Mouse (Mus musculus) thymus, postnatal 4 days (tissue): ENCODE measurements around the gene Anapc16.
"Not testable (repeated sequence)": the region's sequence is repeated elsewhere in the genome, so short reads cannot be mapped to it uniquely, and the experiment has no call there.

ENCODE experiments used
- DNase-seq: peaks from one replicate; pipeline ENCODE4 v3.0.0; 2021

Anapc16 gene

DNA sequence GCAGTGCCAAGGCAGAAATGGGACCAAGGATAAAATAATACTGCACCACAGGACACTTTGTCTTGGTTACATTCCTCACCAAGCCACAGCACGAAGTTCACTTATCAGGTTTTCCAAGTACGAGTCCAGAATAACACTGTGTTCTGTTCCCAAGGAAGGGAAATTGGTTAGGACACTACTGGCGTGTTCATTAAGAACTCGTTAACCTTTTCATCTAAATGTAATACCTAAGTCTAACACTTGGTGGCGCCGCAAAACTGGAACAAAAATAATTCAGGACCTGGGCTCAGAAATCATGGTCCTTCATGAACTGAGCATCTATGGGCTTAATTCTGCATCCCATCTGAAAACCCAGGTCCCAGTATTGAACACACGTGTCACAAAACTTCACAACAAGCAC, 5.3 kb downstream of the Anapc16 start:
- peak; percentile 56 for DNase-seq

DNA sequence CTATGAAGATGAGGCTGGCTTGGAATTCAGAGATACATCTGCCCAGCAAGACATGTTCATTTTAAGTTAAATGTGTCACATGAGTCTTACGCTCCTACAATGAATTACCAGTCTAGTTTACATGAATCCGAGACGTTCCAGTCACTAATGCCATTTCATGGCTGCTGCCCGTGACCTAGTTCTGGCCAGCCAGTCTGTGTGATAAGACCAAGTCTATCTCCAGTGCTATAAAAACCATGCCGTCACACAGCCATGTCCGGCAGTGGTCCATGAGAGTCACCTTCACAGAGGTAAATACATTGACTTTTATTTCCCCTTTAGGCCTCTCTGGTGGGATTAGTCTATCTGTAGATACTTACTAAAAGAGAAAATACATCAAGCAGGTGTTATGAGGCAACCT, 7.0 kb downstream of the Anapc16 start:
- no peak for DNase-seq

DNA sequence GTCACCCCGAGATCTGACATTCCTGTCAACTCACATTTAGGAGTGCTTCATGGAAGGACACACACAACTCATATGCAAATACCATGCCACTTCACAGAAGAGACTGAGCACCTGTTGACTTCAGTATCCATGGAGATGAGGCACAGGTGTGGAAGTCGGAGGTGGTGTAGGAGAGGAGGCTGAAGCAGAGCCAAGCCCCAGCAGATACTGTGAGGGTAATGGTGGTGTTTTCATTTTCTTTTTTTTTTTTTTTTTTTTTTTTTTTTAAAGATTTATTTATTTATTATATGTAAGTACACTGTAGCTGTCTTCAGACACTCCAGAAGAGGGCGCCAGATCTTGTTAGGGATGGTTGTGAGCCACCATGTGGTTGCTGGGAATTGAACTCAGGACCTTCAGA, 9.1 kb downstream of the Anapc16 start:
- DNase-seq: not testable (repeated sequence)

DNA sequence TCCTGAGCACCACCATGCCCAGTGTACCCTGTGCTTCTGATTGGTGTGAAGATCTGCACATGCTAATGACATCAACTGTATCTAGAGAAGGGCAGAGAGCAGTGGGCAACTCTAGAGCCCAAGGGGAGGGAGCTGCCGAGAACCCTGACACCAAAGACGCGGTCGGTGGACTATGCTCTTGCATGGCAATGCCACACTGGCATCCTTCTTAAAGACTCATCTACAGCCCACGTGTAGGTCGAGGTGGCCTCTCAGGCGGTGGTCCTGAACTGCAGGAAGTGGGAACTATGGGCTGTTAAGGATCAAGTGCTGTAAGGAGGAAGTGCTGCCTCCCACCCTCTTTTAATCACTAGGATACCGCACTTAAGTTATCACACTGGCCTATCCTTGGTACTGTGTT, 10.9 kb downstream of the Anapc16 start:
- no peak for DNase-seq

DNA sequence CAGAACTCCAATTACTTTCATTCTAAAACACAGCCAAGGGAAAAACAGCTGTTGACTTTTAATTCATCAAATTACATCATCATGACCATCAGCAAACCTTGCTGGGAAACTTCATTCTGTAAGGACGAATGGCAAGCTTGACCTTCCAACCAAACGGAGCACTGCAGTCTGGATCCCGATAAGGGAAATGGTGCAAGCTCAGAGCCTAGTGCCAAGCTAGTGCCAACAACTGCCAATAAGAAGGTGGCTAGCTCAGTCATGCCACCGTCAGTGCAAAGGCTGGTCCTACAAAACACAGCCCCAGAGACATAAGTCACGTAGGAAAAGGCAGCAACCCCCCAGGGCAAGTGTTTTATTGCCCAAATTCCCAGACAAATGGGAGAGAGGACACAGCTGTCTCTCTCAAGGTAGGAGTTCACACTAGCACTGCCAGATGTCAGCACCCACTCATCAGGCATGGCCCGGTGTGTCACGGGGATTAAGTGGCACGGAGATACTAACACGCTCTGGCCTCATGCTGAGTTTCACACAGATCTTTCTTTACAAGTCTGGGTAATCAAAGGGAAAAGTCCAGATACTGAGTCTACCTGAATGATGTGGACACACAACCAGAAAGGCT, 11.6 kb downstream of the Anapc16 start:
- no peak for DNase-seq

DNA sequence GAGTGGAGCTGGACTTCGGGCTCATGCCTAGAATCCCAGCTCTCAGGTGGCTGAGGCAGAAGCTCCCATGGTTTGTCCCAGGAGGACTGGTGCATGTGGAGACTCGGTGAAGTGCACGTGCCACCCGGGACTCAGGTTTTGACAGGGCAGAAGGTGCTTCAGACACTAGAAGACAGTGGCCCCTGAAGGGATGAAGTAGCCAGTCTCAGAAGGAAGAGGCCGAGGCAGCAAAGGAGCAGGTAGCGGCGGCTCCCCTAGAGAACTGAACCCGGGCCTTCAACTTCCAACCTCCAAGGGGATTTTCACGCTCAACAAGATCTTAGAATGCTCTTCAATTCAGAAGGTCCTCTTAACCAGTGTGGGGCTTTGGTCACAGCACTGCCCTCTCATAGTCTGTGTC, 12.5 kb downstream of the Anapc16 start:
- no peak for DNase-seq

DNA sequence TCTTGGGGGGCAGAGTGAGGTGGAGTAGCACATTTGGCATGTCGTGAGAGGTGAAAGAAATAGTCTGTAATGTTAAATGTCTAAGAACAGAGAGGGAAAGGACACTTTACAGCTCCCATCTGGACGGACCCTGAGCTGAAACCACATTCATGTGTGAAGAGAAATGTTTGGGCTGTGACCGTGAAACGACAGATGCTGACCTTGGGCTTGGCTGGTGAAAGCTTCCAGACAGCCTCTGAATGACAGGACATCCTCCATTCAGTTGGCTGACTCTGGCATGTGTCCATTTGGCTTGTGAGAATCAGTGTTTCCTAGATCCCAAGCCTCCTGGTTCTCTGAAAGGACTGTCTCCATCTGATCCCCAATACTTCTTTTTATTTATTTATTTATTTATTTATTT, 14.9 kb downstream of the Anapc16 start:
- no peak for DNase-seq

DNA sequence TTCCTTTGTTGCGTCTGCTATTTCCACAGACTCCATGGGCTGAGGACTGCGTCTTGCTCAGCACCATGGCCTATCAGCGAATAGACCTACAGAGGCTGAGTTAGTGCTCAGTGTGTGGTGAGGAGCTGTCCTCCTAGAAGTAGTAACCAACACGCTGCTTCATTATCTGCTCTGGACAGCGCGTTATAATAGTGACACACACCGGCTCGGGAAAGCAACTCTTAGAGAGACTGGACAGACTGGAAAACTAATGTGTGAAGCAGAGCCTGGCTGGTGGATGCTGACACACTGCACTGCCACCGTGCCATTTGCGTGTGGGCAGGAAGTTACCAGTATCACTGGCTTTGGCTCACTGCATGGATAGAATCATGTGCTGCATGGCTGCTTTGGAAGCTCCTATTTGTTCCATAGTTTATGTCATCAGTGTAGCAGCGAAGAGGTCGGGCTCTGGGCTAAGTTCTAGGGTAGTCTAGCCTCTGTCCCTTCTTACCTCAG, 20.5 kb downstream of the Anapc16 start:
- peak; percentile 51 for DNase-seq

DNA sequence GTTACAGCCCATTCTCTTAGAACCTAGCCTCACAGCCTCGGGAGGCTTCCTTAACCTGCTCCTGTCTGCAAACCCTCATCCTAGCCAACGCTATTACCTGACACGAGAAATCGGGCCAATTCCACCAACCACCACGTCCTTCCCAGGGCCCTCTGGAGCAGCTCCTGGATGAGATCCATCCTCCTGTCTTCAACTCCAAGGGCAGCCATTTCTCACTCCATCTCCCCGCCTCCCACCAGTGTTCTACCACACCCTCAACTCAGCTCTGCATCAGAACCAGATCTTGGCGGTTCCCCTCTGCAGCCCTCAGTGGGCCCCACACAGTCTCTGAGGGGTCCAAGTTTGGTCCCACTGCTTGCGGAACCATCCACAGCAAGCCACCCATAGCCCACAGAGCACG, 21.1 kb downstream of the Anapc16 start:
- peak; percentile 47 for DNase-seq

DNA sequence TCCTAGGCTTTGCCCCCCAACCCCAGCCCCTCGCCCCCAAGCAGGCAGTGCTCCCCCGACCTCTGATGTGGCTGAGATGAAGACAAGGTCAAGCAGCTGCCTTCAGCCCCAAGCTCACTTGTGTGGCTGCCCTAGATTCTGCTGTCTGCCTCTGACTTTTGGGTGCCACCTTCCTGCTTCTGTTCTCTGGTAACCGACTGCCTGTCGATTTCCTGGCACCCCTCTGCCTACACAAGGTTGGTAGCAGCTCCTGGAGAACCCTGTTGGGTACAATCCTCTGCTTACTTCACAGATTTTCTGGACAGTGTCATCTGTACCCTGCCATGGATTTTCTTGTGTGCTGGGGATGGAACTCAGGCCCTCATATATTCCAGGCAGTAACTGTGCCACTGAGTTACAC, 21.6 kb downstream of the Anapc16 start:
- DNase-seq: peak; percentile 70

DNA sequence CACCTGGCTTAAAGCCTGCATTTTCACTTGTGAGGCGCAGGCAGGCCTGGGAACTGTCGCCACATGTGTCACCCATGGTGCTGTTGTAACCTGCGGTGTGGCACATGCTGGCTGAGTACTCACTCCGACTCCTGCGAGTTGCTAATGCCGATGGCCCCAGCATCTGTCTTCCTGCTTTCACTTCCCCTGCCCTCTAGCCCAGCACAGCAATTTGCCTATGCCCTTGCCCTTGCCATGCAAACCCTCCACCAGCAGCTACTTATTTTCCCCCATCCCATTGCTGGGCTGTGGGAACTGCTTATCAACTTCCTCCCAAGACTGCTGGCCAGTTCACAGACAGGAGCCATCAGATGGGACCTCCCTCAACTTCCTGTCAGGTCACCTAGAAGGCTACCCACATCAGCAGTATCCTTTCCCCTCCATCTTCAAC, 22.1 kb downstream of the Anapc16 start:
- peak; percentile 64 for DNase-seq

DNA sequence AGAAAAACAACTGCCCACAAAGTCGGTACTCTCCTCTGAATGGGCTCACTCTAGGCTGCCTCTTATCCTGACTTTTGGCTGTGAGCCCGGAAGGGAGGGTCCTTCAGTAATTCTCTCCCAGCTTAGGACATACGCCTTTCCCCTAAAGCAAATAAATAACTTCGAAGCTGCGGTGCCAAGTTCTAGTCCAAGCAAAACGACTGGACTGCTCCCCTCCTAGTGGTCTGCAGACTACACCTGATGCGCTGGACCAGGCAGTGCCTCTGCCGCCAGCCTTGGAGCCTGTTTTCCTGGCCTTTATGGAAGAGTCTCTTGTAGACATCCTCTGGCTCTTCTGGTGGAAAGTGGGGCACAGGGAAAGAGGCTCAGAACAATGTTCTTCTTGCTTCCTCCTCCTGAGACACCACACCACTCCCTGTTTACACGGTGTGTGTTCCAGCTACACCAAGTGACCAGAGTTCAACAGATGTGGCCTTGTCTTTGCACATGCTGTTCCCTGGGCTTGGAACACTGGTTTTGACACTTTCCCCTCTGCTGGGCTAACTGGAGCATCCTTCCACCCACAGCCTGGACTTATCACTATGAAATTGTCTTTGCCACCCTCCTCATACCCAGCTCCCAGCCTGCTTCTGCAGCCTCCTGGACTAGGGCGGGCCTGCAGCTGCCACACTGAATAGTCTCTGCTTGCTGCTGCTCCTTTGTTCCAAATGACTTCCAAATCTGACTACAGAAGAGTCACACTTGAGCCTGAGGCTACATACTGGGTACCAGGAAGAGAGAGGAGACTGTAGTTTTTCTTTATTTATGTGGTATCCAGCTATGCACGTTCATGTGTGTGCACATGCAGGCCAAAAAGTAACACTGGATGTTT, 23.8 kb downstream of the Anapc16 start:
- no peak for DNase-seq

DNA sequence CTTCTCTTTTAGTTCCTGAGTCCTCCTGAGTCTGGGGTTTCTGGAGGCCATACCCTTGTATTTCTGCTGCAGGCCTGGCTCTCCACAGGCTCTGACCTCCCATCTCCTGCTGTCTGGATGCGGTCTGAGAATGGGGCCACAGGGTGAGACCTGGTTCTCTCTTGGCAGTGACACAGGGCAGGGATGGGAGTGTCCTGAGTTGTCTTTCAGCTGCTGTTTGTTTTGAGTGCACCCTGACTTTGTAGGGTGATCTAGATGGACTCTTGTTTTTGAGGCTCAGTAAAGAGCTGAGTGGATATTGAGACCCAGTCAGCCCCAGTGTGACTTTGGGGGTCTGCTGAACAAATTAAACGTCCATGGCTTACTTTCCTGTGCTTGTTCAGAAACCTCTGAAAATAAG, 24.5 kb downstream of the Anapc16 start:
- DNase-seq: no peak

DNA sequence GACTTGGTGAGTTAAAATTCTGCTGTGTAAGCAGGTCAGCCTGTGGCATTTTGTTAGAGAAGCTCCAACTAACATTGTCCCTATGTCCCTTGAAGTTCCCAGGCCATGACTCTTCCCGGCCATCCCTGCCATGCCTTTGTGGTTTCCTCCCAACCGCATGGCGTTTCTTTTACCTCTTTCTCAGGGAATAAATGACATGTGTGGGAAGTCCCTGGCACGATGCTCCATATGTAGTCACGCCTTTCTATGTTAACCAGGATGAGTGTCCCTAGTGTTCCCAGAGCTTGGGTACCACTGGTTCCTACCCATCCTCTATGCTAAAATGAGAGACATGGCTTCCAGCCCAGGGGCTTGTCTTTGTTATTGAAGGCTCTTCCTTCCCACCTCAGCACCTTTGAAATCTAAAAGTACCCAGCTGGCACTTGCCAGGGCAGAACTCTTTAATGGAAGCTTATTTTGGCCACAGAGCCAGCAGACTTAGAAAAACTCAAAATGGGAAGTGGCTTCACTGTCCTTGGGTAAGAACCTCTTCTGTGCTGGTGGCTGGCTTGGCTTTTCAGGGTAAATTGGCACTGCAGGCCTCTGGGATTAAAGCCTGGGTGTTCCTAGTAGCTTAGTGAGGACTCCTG, 25.1 kb downstream of the Anapc16 start:
- DNase-seq: no peak

DNA sequence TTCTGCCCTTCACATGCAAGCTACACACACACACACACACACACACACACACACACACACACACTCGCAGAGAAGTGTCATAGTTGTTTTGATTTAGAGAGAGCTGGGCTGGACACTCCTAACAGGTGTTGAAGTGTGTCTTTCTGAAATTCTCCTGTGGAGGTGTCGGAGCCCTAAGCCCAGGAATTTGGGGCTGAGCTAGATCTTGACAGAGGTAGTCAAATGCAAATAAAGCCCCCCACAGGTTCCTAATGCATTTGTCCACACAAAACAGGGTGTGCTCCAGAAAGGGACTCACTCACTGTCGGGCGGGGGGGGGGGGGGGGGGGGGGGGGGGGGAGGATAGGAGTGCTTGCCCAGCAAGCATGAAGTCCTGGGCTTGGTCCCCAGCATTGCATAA, 25.8 kb downstream of the Anapc16 start:
- no peak for DNase-seq

DNA sequence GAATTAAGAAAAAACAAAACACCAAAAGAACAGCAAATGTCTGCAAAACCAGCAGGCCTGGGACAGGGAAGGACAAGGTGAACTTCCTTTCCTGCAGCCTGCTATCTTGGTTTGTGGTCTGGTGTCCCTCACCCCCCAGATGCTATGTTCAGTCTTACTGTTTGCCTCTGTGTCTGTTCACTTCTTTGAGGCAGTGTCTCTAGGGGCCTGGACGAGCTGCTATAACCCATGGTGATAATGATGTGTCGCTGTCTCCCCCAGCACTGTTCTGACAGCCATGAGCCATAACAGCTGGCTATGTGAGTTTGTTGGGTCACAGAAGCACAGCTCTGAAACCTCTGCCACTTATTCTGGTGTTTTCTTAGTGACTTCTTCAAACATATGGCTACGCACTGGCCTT, 28.1 kb downstream of the Anapc16 start:
- DNase-seq: peak; percentile 58

DNA sequence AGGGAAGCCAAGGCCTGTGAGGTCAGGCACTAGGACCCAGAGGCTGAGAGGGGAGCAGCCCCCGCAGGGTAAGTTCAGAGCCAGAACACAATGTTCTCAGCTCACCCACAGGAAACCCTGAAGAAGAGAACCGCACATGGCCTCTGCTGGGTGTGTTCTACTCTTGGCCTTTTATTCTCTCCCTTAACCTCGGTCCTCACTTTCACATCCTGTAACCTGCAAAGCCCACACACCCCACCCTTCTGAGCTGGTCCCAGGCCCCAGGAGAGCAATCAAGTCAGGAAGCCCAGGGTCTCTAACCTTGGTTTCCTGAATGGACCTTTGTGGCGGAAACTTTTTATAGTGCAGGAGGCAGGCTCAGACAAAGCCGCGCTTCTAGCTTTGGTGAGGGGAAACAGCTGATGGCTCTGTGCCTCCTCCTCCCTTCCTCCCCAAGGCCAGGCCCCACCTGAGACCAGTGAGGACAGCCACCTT, 28.7 kb downstream of the Anapc16 start:
- peak; percentile 76 for DNase-seq

DNA sequence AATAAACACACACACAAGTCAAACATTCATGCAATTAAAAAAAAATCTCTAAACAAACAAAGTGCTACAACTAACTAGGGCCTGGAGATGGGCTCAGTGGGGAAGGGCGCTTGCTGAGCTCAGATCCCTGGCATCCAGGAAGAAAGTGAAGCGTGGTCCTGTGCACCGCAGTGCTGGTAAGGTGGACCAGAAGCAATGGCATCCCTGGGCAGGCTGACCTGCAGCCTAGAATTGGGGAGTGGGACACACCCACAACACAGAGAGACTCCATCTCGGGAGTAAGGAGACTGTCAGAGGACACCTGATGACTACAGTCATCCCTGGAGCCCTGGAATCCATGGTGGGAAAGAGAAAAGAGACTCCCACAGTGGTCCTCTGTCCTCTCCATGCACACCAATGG, 29.5 kb downstream of the Anapc16 start:
- DNase-seq: peak; percentile 48

DNA sequence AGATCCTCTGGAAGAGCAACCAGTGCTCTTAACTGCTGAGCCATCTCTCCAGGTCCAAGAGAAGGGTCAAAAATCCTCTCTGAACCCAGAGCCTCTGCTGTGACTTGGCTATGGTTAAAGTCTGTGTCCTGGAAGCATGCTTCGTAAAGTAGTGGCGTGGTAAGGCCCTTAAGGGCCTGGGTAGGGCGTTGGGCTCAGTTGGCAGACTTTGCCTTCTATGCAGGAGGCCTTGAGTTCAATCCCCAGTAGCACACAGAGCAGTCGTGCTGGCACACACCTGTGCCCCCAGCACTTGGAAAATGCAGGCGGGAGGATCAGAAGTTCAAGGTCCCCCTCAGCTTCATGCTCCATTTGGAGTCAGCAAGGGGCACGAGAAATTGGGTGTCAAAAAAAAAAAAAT, 29.9 kb downstream of the Anapc16 start:
- peak; percentile 39 for DNase-seq

DNA sequence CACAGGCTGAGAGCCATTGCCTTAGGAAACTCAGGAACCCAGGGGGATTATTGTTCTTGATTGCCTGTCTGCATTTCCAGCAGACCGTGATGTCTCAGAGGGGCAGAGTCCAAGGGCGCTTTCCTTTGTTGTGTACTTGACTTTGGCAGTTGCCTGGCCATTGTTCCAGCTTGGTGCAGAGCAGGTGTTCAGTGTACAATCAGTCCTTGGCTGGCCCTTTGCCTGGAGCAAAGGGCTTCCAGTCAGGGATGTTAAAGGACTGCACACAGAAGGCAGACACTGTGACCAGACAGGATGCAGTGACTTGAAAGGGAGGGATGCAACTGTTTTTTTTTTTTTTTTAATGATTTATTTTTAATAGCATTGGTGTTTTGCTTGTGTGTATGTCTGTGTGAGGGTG, 30.4 kb downstream of the Anapc16 start:
- peak; percentile 38 for DNase-seq

DNA sequence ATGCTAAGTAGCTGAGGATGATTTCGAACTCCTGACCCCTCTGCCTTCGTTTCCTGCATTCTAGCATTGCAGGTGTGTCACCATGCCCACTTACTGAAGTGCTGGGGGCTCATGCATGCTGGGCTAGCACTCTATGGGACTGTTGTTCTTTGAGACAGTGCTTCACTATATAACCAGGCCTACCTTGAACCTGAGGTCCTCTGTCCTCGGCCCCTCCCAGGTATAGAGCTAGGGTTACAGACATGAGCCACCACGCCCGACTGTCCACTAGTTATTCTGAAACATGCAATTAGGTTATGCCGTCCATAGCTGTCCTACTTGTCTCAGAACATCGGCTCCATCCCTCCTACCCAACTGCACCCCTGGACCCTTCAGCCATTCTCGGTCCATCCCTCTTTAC, 31.1 kb downstream of the Anapc16 start:
- peak; percentile 36 for DNase-seq

DNA sequence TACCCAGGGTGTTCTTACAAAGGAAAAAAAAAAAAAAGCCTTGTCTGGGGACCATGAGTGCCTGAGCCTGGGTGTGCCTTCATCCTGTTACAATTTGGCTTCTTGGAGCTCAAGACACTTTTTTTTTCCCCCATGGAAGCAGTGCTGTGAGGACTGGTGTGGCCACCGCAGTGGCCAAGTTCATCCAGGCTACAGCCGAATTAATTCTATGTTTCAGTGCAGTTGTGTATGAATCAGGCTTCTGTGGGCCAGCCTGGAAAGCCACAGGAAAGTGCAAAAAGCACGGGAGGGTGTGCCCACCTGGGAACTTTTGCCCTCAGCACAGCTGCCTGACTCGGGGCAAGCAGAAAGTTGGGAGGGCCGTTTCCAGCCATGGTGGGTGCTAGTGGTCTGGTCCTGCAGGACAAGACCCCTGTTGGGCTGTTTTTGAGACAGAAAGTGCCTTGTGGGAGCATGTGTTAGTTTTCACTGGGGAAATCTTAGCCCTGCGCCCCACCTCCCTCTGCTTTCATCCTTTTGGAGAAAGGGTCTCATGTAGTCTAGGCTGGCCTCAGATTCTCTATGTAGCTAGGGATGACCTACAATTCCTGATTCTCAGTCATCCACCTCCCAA, 32.4 kb downstream of the Anapc16 start:
- peak; percentile 63 for DNase-seq

DNA sequence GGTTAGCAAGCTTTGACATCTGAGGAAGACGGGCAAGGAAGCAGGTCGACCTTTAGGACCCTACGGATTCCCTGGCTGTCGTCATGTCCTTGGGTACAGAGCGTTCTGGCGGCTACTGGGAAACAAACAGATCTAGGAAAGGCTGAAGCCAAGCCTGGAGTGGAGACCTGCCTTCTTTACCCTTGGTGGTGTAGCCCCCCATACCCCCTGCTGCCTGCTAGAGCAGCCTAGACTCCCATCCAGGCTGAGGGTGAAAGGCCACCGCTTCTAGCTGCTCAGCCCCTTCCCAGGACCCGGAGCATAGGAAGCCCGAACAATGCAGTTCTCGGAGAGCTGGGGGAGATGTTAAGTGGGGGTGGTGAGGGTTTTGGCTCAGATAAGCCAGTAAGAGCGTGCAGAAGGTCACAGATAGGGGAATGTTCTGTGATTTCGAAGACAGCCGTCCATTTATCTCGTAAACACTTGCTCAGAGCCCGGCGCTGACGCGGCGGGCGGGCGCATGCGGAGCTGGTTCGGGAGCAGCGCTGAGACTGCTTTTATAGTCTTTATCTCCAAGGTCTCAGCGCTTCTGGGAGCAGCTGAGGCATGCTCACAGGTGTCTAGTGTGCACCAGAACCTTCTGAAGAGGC, 33.0 kb downstream of the Anapc16 start:
- peak; percentile 78 for DNase-seq
